ENCODE assay signal across 20 mouse cellular contexts in the genomic region with DNA sequence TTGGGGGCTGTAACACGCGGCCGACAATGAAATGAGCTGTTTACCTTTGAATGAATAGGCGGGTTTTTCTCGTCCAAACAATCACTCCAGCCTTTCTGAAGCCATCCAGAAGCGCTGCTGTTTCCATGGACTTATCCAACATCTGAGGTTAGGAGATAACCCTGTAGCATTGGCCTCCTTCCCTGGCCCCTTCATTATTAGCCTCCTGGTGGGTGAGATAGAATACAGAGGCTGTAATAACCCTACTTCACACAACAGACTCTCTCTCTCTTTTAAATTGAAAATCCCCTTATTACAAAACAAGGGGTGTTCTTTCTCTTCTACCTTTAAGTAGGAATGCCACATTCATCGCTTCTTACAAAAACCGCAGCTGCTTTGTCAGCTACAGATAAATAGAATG.
DNase-seq lines count a peak whose midpoint lies in the region; ATAC-seq and TF ChIP-seq lines count a peak whose summit lies in the region.
"Had no signal": no experiment of that assay in that cellular context is flagged by ENCODE, and none has a peak within 500 bp of the region (broad histone marks: within the 10 kb centered on the region; RNA-seq: fewer than 3 reads in every experiment).

No protein-coding gene starts in this region.

- H3K9ac ChIP-seq in forebrain, postnatal 0 days: no peak overlapping the region
- no peak overlapping the region for H3K9ac ChIP-seq in hindbrain, embryonic 13.5 days
- peak overlapping the region; percentile 21; the same call in 1 of the 2 replicates for H3K9ac ChIP-seq in midbrain, embryonic 13.5 days (replicated peaks)
- no peak overlapping the region for H3K9ac ChIP-seq in lung, postnatal 0 days (replicated peaks; ENCODE audit: low read depth)
- H3K9ac ChIP-seq: embryonic facial prominence, embryonic 13.5 days; heart, embryonic 15.5 days; liver, embryonic 15.5 days had no signal

- 15% methylated on average over 8 of the region's 8 CpGs for WGBS in forebrain, embryonic 10.5 days
- WGBS in forebrain, postnatal 0 days: 13% methylated on average over 8 of the region's 8 CpGs
- WGBS in hindbrain, embryonic 13.5 days: 38% methylated on average over 8 of the region's 8 CpGs
- 11% methylated on average over 8 of the region's 8 CpGs for WGBS in midbrain, embryonic 13.5 days
- WGBS in lung, postnatal 0 days: 56% methylated on average over 8 of the region's 8 CpGs

- TF ChIP-seq EP300 in lung, postnatal 0 days (IDR thresholded peaks at IDR 0.05): no peak

- H3K36me3 ChIP-seq in forebrain, embryonic 10.5 days (replicated peaks): peaks cover 26% of the 10 kb centered on the region
- H3K36me3 ChIP-seq in forebrain, postnatal 0 days (ENCODE audit: insufficient read depth): no peaks in the 10 kb centered on the region
- H3K36me3 ChIP-seq in hindbrain, embryonic 13.5 days: peaks cover 16% of the 10 kb centered on the region
- H3K36me3 ChIP-seq in midbrain, embryonic 13.5 days: peaks cover 22% of the 10 kb centered on the region
- no peaks in the 10 kb centered on the region for H3K36me3 ChIP-seq in lung, postnatal 0 days (ENCODE audit: insufficient read depth, low read length)
- H3K36me3 ChIP-seq: embryonic facial prominence, embryonic 13.5 days; heart, embryonic 15.5 days; liver, embryonic 15.5 days had no signal

- peaks cover 78% of the 10 kb centered on the region for H3K4me1 ChIP-seq in forebrain, embryonic 10.5 days
- H3K4me1 ChIP-seq in forebrain, postnatal 0 days (ENCODE audit: insufficient read depth): no peaks in the 10 kb centered on the region
- H3K4me1 ChIP-seq in hindbrain, embryonic 13.5 days (replicated peaks): peaks cover 61% of the 10 kb centered on the region
- H3K4me1 ChIP-seq in midbrain, embryonic 13.5 days (replicated peaks): peaks cover 72% of the 10 kb centered on the region
- H3K4me1 ChIP-seq in lung, postnatal 0 days (ENCODE audit: insufficient read depth, low read depth, low read length): no peaks in the 10 kb centered on the region
- H3K4me1 ChIP-seq: heart, embryonic 15.5 days; liver, embryonic 15.5 days had no signal

- no peak overlapping the region for H3K4me3 ChIP-seq in forebrain, embryonic 10.5 days
- H3K4me3 ChIP-seq in forebrain, postnatal 0 days (ENCODE audit: low read depth, low read length): no peak overlapping the region
- no peak overlapping the region for H3K4me3 ChIP-seq in hindbrain, embryonic 13.5 days
- no peak overlapping the region for H3K4me3 ChIP-seq in midbrain, embryonic 13.5 days (replicated peaks)
- no peak overlapping the region for H3K4me3 ChIP-seq in lung, postnatal 0 days (ENCODE audit: low read depth, low read length)
- H3K4me3 ChIP-seq: embryonic facial prominence, embryonic 13.5 days; heart, embryonic 15.5 days; liver, embryonic 15.5 days had no signal

- ATAC-seq in forebrain, postnatal 0 days: no peak
- no peak for ATAC-seq in hindbrain, embryonic 13.5 days (ENCODE audit: low FRiP score)
- ATAC-seq in midbrain, embryonic 13.5 days: peak; percentile 70
- ATAC-seq in lung, postnatal 0 days: no peak

- TF ChIP-seq CTCF in forebrain, postnatal 0 days (IDR thresholded peaks at IDR 0.05; ENCODE audit: low read depth): no peak
- no peak for TF ChIP-seq CTCF in lung, postnatal 0 days (IDR thresholded peaks at IDR 0.05)

- peaks cover 19% of the 10 kb centered on the region for H3K27me3 ChIP-seq in forebrain, embryonic 10.5 days (ENCODE audit: poor library complexity, severe bottlenecking)
- H3K27me3 ChIP-seq in forebrain, postnatal 0 days (ENCODE audit: insufficient read depth, low read length): peaks cover under 1% of the 10 kb centered on the region; the same call in 1 of the 2 replicates
- no peaks in the 10 kb centered on the region for H3K27me3 ChIP-seq in hindbrain, embryonic 13.5 days
- no peaks in the 10 kb centered on the region for H3K27me3 ChIP-seq in midbrain, embryonic 13.5 days
- H3K27me3 ChIP-seq in lung, postnatal 0 days (replicated peaks; ENCODE audit: insufficient read depth, low read length): no peaks in the 10 kb centered on the region
- H3K27me3 ChIP-seq: CH12.LX; embryonic facial prominence, embryonic 13.5 days; heart, embryonic 15.5 days; liver, embryonic 15.5 days had no signal

- H3K9me3 ChIP-seq in forebrain, embryonic 10.5 days: no peaks in the 10 kb centered on the region
- no peaks in the 10 kb centered on the region for H3K9me3 ChIP-seq in forebrain, postnatal 0 days (ENCODE audit: low read length)
- no peaks in the 10 kb centered on the region for H3K9me3 ChIP-seq in hindbrain, embryonic 13.5 days
- no peaks in the 10 kb centered on the region for H3K9me3 ChIP-seq in midbrain, embryonic 13.5 days
- no peaks in the 10 kb centered on the region for H3K9me3 ChIP-seq in lung, postnatal 0 days (ENCODE audit: low read length)
- H3K9me3 ChIP-seq: embryonic facial prominence, embryonic 13.5 days; heart, embryonic 15.5 days; liver, embryonic 15.5 days had no signal

- H3K4me2 ChIP-seq in forebrain, postnatal 0 days (ENCODE audit: low read depth): no peak overlapping the region
- no peak overlapping the region for H3K4me2 ChIP-seq in hindbrain, embryonic 13.5 days
- H3K4me2 ChIP-seq in midbrain, embryonic 13.5 days (replicated peaks): no peak overlapping the region
- no peak overlapping the region for H3K4me2 ChIP-seq in lung, postnatal 0 days (replicated peaks; ENCODE audit: low read depth, low read length)
- H3K4me2 ChIP-seq: embryonic facial prominence, embryonic 13.5 days; heart, embryonic 15.5 days; liver, embryonic 15.5 days had no signal

- peak overlapping the region; percentile 73 for H3K27ac ChIP-seq in forebrain, embryonic 10.5 days
- no peak overlapping the region for H3K27ac ChIP-seq in forebrain, postnatal 0 days (ENCODE audit: low read depth, low read length)
- H3K27ac ChIP-seq in hindbrain, embryonic 13.5 days: peak overlapping the region; percentile 87
- H3K27ac ChIP-seq in midbrain, embryonic 13.5 days: peak overlapping the region; percentile 90
- H3K27ac ChIP-seq in lung, postnatal 0 days (ENCODE audit: low read length): no peak overlapping the region
- H3K27ac ChIP-seq: embryonic facial prominence, embryonic 13.5 days; heart, embryonic 15.5 days; liver, embryonic 15.5 days had no signal

- DNase-seq in forebrain, embryonic 10.5 days (ENCODE audit: extremely low spot score, low spot score): no peak
- DNase-seq in forebrain, postnatal 0 days: no peak
- DNase-seq in right cerebral cortex, postnatal 25 days: no peak
- no peak for DNase-seq in lung, postnatal 0 days (ENCODE audit: low spot score)
- no peak for DNase-seq in kidney, postnatal 25 days
- DNase-seq in adrenal gland, adult 8-10 months: no peak
- DNase-seq: adrenal gland, postnatal 10 days; cerebellum, adult 18-20 months; heart, adult 18-20 months; kidney, adult 18-20 months; kidney, postnatal 10 days; lung, postnatal 10 days; right cerebral cortex, postnatal 14 days; thymus, postnatal 36 days had no signal

Comparison
In these comparisons a context has a peak if more than half of its experiments do, and no peak if none do; other contexts are left out.
1. H3K27ac ChIP-seq: peak in forebrain, embryonic 10.5 days (single experiment), hindbrain, embryonic 13.5 days (single experiment) and midbrain, embryonic 13.5 days (single experiment); none in forebrain, postnatal 0 days (single experiment) and lung, postnatal 0 days (single experiment).